Mouse (Mus musculus): ENCODE results near the gene Dlgap3. TPM values are rescaled to one million over a fixed set of nuclear protein-coding genes. Genes with fewer than 3 reads are reported as not detected.

The Dlgap3 gene
- polyA plus RNA-seq (2015; fragmentation: Nextera tagmentation; extraction: Ambion mirVana) = 20.9 and 25.1 TPM in 2 replicates

DNA sequence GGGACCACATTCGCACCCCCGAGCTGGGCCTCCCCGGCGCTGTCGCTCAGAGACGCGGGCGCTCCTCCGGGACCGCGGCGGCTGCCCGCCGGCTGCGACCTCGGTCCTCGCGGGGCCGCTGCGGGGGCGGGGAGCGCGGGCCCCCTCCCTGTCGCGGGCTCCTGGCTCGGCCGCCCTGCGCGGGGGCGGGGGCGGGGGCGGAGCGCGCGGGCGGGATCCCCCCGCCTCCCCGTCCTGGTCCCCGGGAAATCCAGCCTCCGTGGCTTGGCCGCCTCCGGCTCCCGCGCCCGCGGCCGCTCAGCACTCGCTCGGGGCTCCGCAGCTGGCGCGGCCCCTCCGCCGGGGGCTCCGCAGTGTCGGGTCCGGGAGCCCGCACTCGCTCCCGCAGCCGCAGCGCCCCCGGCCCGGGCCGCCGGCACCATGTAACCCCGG lies at the start of gene Dlgap3:
Gene Dlgap3, plus strand, starts transcription at position 291 of the 432 bp plus-strand sequence.
- H3K4me1 ChIP-seq = peaks cover 49% of the 10 kb centered on the region
- no peaks in the 10 kb centered on the region for H3K9me3 ChIP-seq (replicated peaks)
- H3K4me2 ChIP-seq = peak within 1 kb of the TSS; percentile 91
- peak within 1 kb of the TSS; percentile 88 for H3K27ac ChIP-seq (replicated peaks)
- 0 out of 2 replicates have a peak, but pooled peaks cover 6% of the 10 kb centered on the region for H3K27me3 ChIP-seq (replicated peaks)
- peak; percentile 81 for ATAC-seq (ENCODE audit: low FRiP score)
- H3K9ac ChIP-seq (replicated peaks) = peak within 1 kb of the TSS; percentile 96
- 1% methylated on average over 53 of the region's 67 CpGs for WGBS
- peak within 1 kb of the TSS; percentile 89 for H3K4me3 ChIP-seq (replicated peaks)
- H3K36me3 ChIP-seq = no peaks in the 10 kb centered on the region

DNA sequence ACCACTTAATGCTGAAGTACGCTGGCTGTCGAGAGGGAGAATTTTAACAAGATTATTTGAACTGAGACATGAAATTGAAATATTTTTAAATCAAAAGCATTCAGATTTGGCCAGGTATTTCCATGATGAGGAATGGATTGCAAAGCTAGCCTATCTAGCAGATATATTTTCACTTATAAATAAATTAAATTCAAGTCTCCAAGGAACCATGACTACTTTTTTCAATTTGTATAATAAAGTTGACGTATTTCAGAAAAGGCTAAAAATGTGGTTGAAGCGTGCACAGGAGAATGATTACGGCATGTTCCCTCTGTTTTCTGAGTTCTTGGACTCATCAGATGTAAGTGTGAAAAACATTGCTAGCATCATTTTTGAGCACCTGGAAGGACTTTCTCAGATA lies 45.6 kb upstream of the Dlgap3 start, which contains the start of gene Tmem35b:
Gene Tmem35b, plus strand, starts transcription at position 301 of the 400 bp plus-strand sequence.
- WGBS = 98% methylated on average over 5 of the region's 5 CpGs

DNA sequence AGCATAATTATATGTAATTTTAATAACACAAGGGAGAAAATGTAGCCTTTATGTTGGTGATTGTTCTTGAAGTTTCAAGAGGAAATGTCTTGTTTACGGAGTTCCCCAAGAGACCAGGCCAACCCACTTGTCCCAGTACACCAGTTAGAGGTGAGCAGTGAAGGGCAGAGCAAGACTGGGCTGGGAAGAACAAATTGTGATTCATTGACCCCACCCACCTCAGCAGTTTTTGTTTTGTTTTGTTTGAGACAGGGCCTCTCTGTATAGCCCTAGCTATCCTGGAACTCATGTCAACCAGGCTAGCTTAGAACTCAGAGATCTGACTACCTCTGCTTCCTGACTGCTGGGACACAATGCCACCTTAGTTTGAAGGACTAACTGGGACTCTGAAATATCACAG lies 44.7 kb upstream of the Dlgap3 start:
- 89% methylated on average over 1 of the region's 1 CpGs for WGBS
- Histone ChIP-seq H3K9ac (replicated peaks) (no peak overlapping the region), H3K4me3 (replicated peaks) (no peak overlapping the region), H3K36me3 (peaks cover 18% of the 10 kb centered on the region), H3K9me3 (replicated peaks) (no peaks in the 10 kb centered on the region), H3K4me1 (peaks cover 14% of the 10 kb centered on the region), H3K4me2 (no peak overlapping the region), H3K27me3 (replicated peaks) (no peaks in the 10 kb centered on the region), H3K27ac (replicated peaks) (no peak overlapping the region)
- no peak for ATAC-seq (ENCODE audit: low FRiP score)

More for the DNA sequence above, 45.6 kb upstream of the Dlgap3 start, which contains the start of gene Tmem35b:
- ATAC-seq (ENCODE audit: low FRiP score) = no peak
- no peak within 1 kb of the TSS for H3K4me2 ChIP-seq
- H3K4me3 ChIP-seq (replicated peaks) = no peak within 1 kb of the TSS
- H3K27me3 ChIP-seq (replicated peaks) = no peaks in the 10 kb centered on the region
- peaks cover 14% of the 10 kb centered on the region for H3K4me1 ChIP-seq
- H3K9ac ChIP-seq (replicated peaks) = no peak within 1 kb of the TSS
- H3K9me3 ChIP-seq (replicated peaks) = no peaks in the 10 kb centered on the region
- H3K27ac ChIP-seq (replicated peaks) = no peak within 1 kb of the TSS
- H3K36me3 ChIP-seq = peaks cover 15% of the 10 kb centered on the region

DNA sequence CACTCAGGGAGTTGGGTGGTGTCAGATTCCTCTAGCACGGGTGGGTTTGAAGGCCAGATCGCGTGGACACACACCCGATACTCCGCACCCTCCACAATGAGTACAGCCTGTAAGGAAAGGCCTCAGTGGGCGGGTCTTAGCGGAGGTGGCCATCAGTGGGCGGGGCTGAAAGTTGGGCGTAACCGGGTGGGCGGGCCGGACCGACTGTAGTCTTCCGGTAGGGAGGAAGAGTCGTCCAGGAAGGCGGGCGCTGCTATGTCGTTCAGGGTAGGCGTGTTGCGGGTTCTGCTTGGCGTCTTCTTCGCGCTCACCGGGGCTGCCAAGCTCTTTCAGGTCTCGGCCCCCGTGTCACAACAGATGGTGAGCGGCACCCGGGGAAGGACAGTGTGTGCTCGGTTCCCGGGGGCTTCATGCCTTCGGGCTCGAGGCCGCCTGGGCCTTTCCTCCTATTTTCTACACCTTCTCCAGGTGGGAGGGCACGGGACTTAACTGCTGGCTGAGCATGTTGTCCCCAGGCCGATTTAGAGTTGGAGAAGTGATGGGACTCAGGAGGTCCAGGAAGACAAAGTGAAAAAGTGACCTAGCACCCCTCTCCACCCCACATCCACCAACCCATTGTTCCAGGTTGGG lies 43.1 kb upstream of the Dlgap3 start:
- H3K4me1 ChIP-seq = peaks cover 14% of the 10 kb centered on the region
- H3K36me3 ChIP-seq = peaks cover 16% of the 10 kb centered on the region
- no peaks in the 10 kb centered on the region for H3K27me3 ChIP-seq (replicated peaks)
- 2% methylated on average over 35 of the region's 35 CpGs for WGBS
- 0 out of 2 replicates have a peak overlapping the region, but pooled peaks have one; percentile 48 for H3K27ac ChIP-seq (replicated peaks)
- H3K9ac ChIP-seq (replicated peaks) = peak overlapping the region; percentile 67
- peak; percentile 94 for ATAC-seq (ENCODE audit: low FRiP score)
- no peaks in the 10 kb centered on the region for H3K9me3 ChIP-seq (replicated peaks)
- peak overlapping the region; percentile 66 for H3K4me3 ChIP-seq (replicated peaks)
- H3K4me2 ChIP-seq = peak overlapping the region; percentile 81

GRCm38 (mm10) chr4:127134687-127135086 lies 34.3 kb upstream of the Dlgap3 start:
- 56% methylated on average over 1 of the region's 1 CpGs for WGBS
- no peaks in the 10 kb centered on the region for H3K4me1 ChIP-seq
- H3K27ac ChIP-seq (replicated peaks) = no peak overlapping the region
- no peak overlapping the region for H3K9ac ChIP-seq (replicated peaks)
- no peaks in the 10 kb centered on the region for H3K27me3 ChIP-seq (replicated peaks)
- H3K4me2 ChIP-seq = no peak overlapping the region
- no peaks in the 10 kb centered on the region for H3K36me3 ChIP-seq
- no peaks in the 10 kb centered on the region for H3K9me3 ChIP-seq (replicated peaks)
- H3K4me3 ChIP-seq (replicated peaks) = no peak overlapping the region
- no peak for ATAC-seq (ENCODE audit: low FRiP score)

- 82% methylated on average over 5 of the region's 5 CpGs for WGBS
- no peaks in the 10 kb centered on the region for H3K9me3 ChIP-seq (replicated peaks)
- H3K4me3 ChIP-seq (replicated peaks) = no peak overlapping the region
- ATAC-seq (ENCODE audit: low FRiP score) = no peak
- H3K36me3 ChIP-seq = no peaks in the 10 kb centered on the region
- no peaks in the 10 kb centered on the region for H3K4me1 ChIP-seq
- H3K27me3 ChIP-seq (replicated peaks) = no peaks in the 10 kb centered on the region
- no peak overlapping the region for H3K9ac ChIP-seq (replicated peaks)
- H3K4me2 ChIP-seq = no peak overlapping the region
- H3K27ac ChIP-seq (replicated peaks) = no peak overlapping the region
Observed at GRCm38 (mm10) chr4:127137591-127137990, 31.4 kb upstream of the Dlgap3 start.

DNA sequence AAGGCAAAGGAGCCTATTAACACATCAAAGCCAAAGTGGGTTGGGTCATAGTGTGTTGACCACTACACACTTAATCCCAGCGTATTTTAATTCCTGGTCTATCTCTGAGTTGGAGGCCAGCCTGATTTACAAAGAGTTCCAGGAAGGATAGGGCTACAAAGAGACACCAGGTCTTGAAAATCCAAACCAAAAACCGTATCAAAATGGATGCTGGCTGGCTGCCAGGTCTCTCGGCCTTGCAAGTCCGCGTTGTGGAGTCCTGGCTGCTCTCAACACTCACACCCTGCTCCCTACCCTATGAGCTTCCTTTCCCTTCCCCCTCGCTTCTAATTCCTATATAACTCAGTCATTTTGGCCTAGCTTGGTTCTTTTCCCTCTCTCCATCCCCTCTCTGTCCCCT lies 30.5 kb upstream of the Dlgap3 start:
- Histone ChIP-seq H3K27ac (replicated peaks) (no peak overlapping the region), H3K27me3 (replicated peaks) (no peaks in the 10 kb centered on the region), H3K4me3 (replicated peaks) (no peak overlapping the region), H3K4me1 (no peaks in the 10 kb centered on the region), H3K36me3 (no peaks in the 10 kb centered on the region), H3K9ac (replicated peaks) (no peak overlapping the region), H3K9me3 (replicated peaks) (no peaks in the 10 kb centered on the region), H3K4me2 (no peak overlapping the region)
- WGBS = 44% methylated on average over 6 of the region's 6 CpGs
- ATAC-seq (ENCODE audit: low FRiP score) = no peak

DNA sequence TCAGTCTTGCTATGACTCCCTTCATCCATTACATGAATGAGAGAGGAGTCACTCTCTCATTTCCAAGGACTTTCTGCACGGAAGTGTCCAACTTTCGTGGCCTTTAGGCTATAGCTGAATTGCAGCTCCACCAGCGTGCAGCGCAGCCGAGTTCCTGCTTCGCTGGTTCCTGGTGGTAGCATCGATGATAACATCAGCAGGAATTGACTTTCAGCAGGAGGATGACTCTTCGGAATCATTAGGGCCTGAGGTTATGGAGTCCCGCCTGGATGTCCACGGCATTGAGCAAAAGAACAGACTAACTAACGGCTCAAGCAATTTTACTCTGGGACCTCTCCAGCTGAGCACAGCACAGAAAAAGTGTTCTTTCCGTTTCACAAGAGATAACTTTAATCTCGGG lies 19.0 kb upstream of the Dlgap3 start:
- no peak for ATAC-seq (ENCODE audit: low FRiP score)

GRCm38 (mm10) chr4:127153345-127153744 lies 15.7 kb upstream of the Dlgap3 start:
- no peak for ATAC-seq (ENCODE audit: low FRiP score)
- no peak overlapping the region for H3K9ac ChIP-seq (replicated peaks)
- H3K4me2 ChIP-seq = no peak overlapping the region
- no peaks in the 10 kb centered on the region for H3K4me1 ChIP-seq
- H3K36me3 ChIP-seq = no peaks in the 10 kb centered on the region
- WGBS = 51% methylated on average over 1 of the region's 1 CpGs
- H3K4me3 ChIP-seq (replicated peaks) = no peak overlapping the region
- H3K27me3 ChIP-seq (replicated peaks) = no peaks in the 10 kb centered on the region
- 0 out of 2 replicates have a peak, but pooled peaks cover 4% of the 10 kb centered on the region for H3K9me3 ChIP-seq (replicated peaks)
- H3K27ac ChIP-seq (replicated peaks) = no peak overlapping the region

More for the DNA sequence above, 19.0 kb upstream of the Dlgap3 start:
- Histone ChIP-seq H3K4me3 (replicated peaks) (no peak overlapping the region), H3K9me3 (replicated peaks) (no peaks in the 10 kb centered on the region), H3K9ac (replicated peaks) (no peak overlapping the region), H3K36me3 (no peaks in the 10 kb centered on the region), H3K27me3 (replicated peaks) (no peaks in the 10 kb centered on the region), H3K4me2 (no peak overlapping the region), H3K4me1 (no peaks in the 10 kb centered on the region), H3K27ac (replicated peaks) (no peak overlapping the region)
- WGBS = 84% methylated on average over 13 of the region's 13 CpGs

- Histone ChIP-seq H3K27me3 (replicated peaks) (no peaks in the 10 kb centered on the region), H3K9me3 (replicated peaks) (0 out of 2 replicates have a peak, but pooled peaks cover 4% of the 10 kb centered on the region), H3K4me2 (no peak overlapping the region), H3K27ac (replicated peaks) (no peak overlapping the region), H3K4me1 (no peaks in the 10 kb centered on the region), H3K4me3 (replicated peaks) (no peak overlapping the region), H3K36me3 (no peaks in the 10 kb centered on the region), H3K9ac (replicated peaks) (no peak overlapping the region)
- ATAC-seq (ENCODE audit: low FRiP score) = no peak
- WGBS = 66% methylated on average over 5 of the region's 5 CpGs
Observed at GRCm38 (mm10) chr4:127155757-127156156, 13.2 kb upstream of the Dlgap3 start.

DNA sequence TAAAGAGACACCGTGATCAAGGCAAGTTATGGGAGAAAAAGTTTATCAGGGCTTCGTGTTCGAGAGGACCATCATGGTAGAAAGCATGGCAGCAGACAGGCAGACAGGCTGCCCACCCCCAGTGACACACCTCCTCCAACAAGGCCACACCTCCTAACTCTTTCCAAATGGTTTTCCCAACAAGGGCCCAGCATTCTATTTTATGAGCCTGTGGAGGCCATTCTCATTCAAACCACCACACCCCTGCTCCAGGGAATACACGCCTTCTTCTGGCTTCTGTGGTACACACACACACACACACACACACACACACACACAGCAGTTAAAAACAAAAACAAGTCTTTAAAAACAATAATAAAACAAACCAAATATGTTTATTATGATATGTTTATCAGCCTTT lies 11.3 kb upstream of the Dlgap3 start:
- ATAC-seq (ENCODE audit: low FRiP score) = no peak
- WGBS = 83% methylated on average over 4 of the region's 4 CpGs
- no peaks in the 10 kb centered on the region for H3K27me3 ChIP-seq (replicated peaks)

GRCm38 (mm10) chr4:127163926-127164325 lies 5.1 kb upstream of the Dlgap3 start:
- Histone ChIP-seq H3K27me3 (replicated peaks) (0 out of 2 replicates have a peak, but pooled peaks cover 3% of the 10 kb centered on the region), H3K27ac (replicated peaks) (no peak overlapping the region), H3K4me1 (peaks cover 9% of the 10 kb centered on the region), H3K9ac (replicated peaks) (no peak overlapping the region), H3K4me2 (no peak overlapping the region), H3K4me3 (replicated peaks) (no peak overlapping the region), H3K36me3 (no peaks in the 10 kb centered on the region), H3K9me3 (replicated peaks) (no peaks in the 10 kb centered on the region)
- WGBS = 70% methylated on average over 8 of the region's 8 CpGs
- no peak for ATAC-seq (ENCODE audit: low FRiP score)

More for the DNA sequence above, 11.3 kb upstream of the Dlgap3 start:
- H3K27ac ChIP-seq (replicated peaks) = no peak overlapping the region
- H3K9me3 ChIP-seq (replicated peaks) = 0 out of 2 replicates have a peak, but pooled peaks cover 4% of the 10 kb centered on the region
- no peaks in the 10 kb centered on the region for H3K4me1 ChIP-seq
- H3K36me3 ChIP-seq = no peaks in the 10 kb centered on the region
- H3K4me2 ChIP-seq = no peak overlapping the region
- no peak overlapping the region for H3K9ac ChIP-seq (replicated peaks)
- H3K4me3 ChIP-seq (replicated peaks) = no peak overlapping the region

All from neural tube, embryonic 15.5 days (tissue).